Mouse (Mus musculus) splenic B cell, adult 2 months (primary cell): ENCODE measurements around the gene Naaladl1.

Experiments
- DNase-seq: peaks from one replicate; pipeline ENCODE4 v3.0.0-alpha.2; 2011; ENCODE audit warnings: low read depth, low spot score
- H3K27me3 ChIP-seq: 2 replicates; pipeline ENCODE4 v1.6.1; 2012; ENCODE audit warnings: mild to moderate bottlenecking, low read length, moderate library complexity, mixed read lengths; ENCODE audit not compliant: control insufficient read depth, poor library complexity, insufficient read depth, severe bottlenecking
- H3K36me3 ChIP-seq: 2 replicates; pipeline ENCODE4 v1.6.1; 2012; ENCODE audit warnings: mild to moderate bottlenecking, low read length, moderate library complexity, mixed read lengths; ENCODE audit not compliant: control insufficient read depth, poor library complexity, insufficient read depth, severe bottlenecking

The Naaladl1 gene

DNA sequence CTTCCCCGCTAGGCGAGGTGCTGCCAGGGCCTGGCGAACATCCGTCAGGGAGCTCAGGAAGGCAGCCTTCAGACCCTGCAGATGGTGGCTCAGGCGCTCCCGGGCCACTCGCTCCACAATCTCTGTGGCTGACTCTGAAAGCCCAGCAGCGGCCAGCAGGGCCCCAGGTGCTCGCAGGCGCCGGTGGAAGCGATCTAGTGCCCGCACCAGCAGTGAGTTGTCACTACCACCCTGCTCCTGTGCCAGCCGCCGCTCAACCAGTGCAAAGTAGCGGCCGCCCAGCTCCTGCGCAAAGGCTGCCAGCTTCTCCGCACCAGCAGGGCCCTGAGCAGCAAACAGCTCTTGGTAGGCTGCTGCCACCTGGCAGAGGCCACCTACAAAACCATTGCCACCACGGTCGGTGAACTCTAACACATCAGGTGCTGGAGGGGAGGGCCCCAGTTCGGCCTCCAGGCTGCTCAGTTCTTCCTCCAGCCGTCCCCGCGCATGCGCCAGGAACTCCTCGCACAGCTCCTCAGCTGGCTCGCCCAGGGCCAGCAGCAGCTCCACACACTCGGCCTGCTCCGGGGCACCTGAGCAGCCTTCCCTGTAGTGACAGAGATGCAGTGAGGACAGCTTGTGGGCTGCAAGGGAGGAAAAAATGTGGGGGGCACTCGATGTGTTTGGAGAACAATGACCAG is 34.9 kb upstream of the Naaladl1 start:
- H3K27me3 ChIP-seq = no peaks in the 10 kb centered on the region
- no peaks in the 10 kb centered on the region; the same call in 1 of the 2 replicates for H3K36me3 ChIP-seq
- peak; percentile 65 for DNase-seq

DNA sequence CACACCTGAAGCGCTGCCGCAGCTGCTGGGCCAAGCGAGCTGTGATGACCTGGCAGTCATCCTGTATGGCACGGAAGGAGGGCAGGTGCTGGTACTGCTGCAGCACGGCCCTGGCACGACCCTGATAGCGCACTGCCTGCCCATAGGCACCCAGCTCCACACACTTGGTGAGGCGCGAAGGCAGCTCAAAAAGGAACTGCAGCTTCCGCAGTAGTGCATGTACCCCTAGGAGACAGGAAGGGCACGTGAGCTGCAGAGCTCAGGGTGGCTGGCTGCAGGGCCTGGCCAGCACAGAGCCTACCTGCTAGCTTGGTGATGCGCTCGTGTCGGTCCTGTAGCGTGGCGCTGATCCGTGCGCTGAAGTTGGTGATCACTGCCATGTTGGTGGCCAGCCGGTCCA is 34.3 kb upstream of the Naaladl1 start:
- DNase-seq = peak; percentile 43
- Histone ChIP-seq H3K27me3 (no peaks in the 10 kb centered on the region), H3K36me3 (no peaks in the 10 kb centered on the region; the same call in 1 of the 2 replicates)

DNA sequence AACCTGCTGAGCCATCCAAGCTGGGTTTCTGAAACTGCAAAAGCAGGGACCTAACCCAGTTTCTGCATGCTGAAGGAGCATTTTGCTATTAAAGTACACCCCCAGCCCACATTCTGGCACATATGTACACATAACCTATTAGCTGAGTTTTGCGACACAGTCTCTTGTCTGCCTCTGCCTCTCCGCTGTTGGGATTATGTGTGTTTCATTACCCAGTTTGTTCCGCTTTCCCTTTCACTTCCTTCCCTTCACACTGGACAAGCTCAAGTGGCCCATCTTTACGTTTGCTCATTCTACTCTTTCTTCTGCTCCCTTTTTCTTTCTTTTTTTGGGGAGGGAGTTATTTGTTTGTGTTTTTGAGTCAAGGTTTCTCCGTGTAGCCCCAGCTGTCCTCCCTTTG is 31.7 kb upstream of the Naaladl1 start:
- DNase-seq = no peak
- Histone ChIP-seq H3K36me3 (no peaks in the 10 kb centered on the region; the same call in 1 of the 2 replicates), H3K27me3 (no peaks in the 10 kb centered on the region)

DNA sequence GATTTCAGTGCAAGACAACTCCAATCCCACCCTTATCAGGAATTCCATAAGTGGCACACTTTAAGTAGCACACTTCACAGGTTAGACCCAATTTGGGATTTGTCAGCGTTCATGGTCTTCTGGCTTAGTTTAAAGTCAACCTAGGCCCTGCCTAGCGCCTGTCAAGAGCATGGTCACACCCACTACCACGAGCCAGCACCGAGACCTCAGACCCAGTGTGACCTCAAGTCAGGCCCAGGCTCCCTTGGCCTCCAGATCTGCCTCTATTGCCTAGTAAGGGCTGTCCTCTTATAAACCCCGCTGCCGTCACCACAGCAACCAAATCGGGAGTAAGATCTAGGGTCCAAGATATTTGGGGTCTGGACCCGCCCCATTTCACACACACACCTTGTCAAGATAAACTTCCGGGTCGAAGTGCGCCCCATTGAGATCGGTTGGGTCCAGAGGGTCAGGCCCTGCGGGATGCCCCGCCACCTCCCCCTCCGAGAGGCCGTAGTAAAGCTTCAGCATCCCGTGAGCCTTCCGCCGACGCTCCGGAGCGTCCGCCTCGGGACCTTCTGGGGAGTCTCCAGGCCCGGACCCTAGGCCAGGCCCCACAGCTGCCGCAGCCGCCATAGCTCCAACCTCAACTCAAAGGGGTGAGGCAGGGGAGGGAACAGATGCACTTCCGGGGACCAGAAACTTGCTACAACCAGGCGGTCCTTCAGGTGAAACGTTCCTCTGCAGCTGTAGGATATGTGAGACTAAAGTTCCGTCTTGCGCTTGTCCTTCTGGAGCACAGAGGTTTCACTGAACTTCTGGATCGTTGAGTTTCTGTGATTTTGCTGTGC is 28.8 kb upstream of the Naaladl1 start, which contains the start of gene Vps51:
Vps51 (minus strand) TSS at position 668 of the 830 bp plus-strand sequence.
- Histone ChIP-seq H3K36me3 (peaks cover 2% of the 10 kb centered on the region; the same call in 1 of the 2 replicates), H3K27me3 (no peaks in the 10 kb centered on the region)
- DNase-seq = peak; percentile 93

DNA sequence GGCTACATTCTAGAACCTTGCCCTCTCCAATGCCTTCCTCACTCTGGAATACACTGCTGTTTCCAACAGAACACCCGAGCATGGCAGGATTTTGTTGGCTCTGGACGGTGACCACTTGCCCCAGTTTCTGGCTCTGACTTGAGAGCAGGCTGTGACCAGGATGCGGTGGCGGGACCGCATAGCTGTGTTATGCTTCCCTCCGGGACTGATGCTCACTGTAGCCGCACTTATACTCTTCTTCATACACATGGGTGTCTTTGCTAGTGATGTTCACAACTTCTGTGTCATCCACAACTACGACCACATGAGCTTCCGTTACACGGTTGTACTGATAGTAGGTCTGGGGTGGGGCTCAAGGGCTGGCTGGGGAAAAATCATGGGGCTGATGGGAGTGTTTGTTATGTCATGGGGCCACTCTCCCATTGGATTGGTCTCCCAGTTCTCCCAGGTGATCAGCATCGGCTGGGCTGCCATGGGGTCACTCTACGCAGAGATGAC is 25.6 kb upstream of the Naaladl1 start, which contains the start of gene Tmem262:
Tmem262 (plus strand) TSS at position 51 of the 498 bp plus-strand sequence.
- DNase-seq = no peak
- Histone ChIP-seq H3K27me3 (no peaks in the 10 kb centered on the region), H3K36me3 (peaks cover 2% of the 10 kb centered on the region; the same call in 1 of the 2 replicates)

- DNase-seq = no peak
- H3K36me3 ChIP-seq = peaks cover 2% of the 10 kb centered on the region; the same call in 1 of the 2 replicates
- no peaks in the 10 kb centered on the region for H3K27me3 ChIP-seq
These were observed 23.4 kb upstream of the Naaladl1 start, which contains the start of gene Gm28374 for GRCm38 (mm10) chr19:6082156-6082555. Gene Gm28374 (minus strand): TSS chr19:6082256.

GRCm38 (mm10) chr19:6084478-6085248 is 20.9 kb upstream of the Naaladl1 start, which contains the start of the genes Zfpl1 and Cdca5:
Gene Zfpl1 (minus strand): TSS chr19:6084956.
Gene Cdca5 (plus strand): TSS chr19:6084983.
- H3K27me3 ChIP-seq = no peaks in the 10 kb centered on the region
- peak; percentile 99 for DNase-seq
- H3K36me3 ChIP-seq = peaks cover 2% of the 10 kb centered on the region; the same call in 1 of the 2 replicates

GRCm38 (mm10) chr19:6085417-6085879 is 20.1 kb upstream of the Naaladl1 start:
- Histone ChIP-seq H3K27me3 (no peaks in the 10 kb centered on the region), H3K36me3 (peaks cover 2% of the 10 kb centered on the region; the same call in 1 of the 2 replicates)
- peak; percentile 81 for DNase-seq

DNA sequence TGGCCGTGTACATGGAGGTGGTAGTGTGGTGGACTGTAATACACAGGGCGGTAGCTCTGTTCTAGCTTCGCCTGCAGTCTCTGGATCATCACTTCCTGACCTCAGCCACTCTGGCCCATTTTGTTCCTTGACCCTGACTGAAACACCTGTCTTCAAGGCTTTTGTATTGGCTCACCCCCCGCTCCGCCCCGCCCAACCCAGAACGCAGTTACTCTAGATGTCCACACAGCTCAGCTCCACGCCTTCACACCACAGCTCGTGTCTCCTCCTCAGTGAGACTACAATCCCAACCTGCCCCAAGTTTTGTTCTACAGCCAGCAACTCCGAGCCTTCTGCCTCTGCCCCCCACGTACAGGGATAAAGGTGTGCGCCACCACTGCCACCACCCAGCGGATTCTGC is 16.7 kb upstream of the Naaladl1 start:
- no peak for DNase-seq
- Histone ChIP-seq H3K36me3 (no peaks in the 10 kb centered on the region), H3K27me3 (no peaks in the 10 kb centered on the region)

GRCm38 (mm10) chr19:6094119-6094518 is 11.5 kb upstream of the Naaladl1 start, which contains the start of gene AC131692.1:
Gene AC131692.1 (plus strand): TSS chr19:6094419.
- DNase-seq = no peak
- H3K36me3 ChIP-seq = no peaks in the 10 kb centered on the region

DNA sequence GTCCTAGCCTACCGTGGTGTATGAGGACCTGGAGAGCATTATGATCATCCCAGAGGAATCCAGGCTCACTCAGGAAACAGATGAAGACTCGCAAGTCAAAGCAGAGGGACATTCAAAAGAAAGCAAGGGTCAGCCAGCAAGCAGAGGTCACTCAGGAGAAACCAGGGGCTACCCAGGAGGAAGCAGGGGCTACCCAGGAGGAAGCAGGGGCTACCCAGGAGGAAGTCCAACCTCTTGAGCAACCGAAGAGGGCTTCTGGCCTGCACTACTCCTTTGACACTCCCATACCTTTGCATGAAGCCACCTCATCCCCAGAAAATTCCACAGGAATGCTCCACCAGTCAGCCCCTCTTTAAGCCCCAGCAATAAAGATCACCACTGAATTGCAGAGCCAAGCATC is 7.7 kb upstream of the Naaladl1 start:
- Histone ChIP-seq H3K27me3 (no peaks in the 10 kb centered on the region), H3K36me3 (no peaks in the 10 kb centered on the region)
- DNase-seq = no peak

More at GRCm38 (mm10) chr19:6094119-6094518, 11.5 kb upstream of the Naaladl1 start, which contains the start of gene AC131692.1:
- H3K27me3 ChIP-seq = no peaks in the 10 kb centered on the region

GRCm38 (mm10) chr19:6101186-6101585 is 4.4 kb upstream of the Naaladl1 start:
- no peak for DNase-seq
- H3K27me3 ChIP-seq = no peaks in the 10 kb centered on the region
- no peaks in the 10 kb centered on the region for H3K36me3 ChIP-seq

- Histone ChIP-seq H3K27me3 (no peaks in the 10 kb centered on the region), H3K36me3 (no peaks in the 10 kb centered on the region)
- DNase-seq = no peak
These were observed 3.3 kb upstream of the Naaladl1 start for GRCm38 (mm10) chr19:6102169-6102853.
